Mouse (Mus musculus): ENCODE measurements around the gene Sh3bp2.

Gene Sh3bp2

GRCm38 (mm10) chr5:34526477-34526775 is 788 bp downstream of the Sh3bp2 start:
- peak; percentile 62 for DNase-seq (ENCODE audit: low read depth, low spot score)

DNA sequence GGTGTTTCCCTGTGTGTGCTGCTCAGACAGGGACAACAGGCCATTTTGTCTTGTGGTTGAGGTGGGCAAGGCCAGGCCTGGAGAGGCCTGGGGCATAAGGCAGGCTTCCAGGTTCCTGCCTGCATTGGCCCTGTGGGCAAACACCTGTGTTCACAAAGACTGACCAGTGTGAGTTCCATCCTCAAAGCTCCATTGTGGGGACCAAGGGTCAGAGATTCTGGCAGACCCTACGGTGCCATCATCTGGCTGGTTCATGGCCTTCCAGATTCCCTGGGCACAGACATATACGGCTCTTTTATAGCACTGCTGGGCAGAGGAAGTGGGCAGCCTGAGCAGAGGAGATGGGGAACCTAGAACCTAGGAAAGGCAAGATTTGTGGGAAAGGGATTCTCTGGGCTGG is 1.7 kb downstream of the Sh3bp2 start:
- DNase-seq (ENCODE audit: low read depth, low spot score) = no peak

DNA sequence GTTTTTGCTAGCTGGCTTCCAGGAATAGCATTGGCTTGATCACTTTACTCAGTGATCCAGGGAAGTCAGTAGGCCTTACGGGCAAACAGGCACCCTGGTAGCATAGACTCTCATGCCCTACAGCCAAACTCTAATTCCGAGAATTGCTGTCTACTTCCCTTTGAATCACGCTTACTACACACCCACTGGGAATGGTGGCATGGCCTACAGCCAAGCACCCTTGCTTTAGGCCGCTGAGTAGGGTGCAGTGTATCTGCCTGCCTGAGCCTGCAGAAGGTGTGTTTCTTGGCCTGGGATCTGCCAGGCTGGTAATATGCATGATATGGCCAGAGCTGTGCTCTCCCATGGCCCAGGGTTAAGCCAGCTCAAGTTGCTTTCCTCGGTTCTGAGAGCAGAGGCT is 3.1 kb downstream of the Sh3bp2 start:
- DNase-seq (ENCODE audit: low read depth, low spot score) = no peak

DNA sequence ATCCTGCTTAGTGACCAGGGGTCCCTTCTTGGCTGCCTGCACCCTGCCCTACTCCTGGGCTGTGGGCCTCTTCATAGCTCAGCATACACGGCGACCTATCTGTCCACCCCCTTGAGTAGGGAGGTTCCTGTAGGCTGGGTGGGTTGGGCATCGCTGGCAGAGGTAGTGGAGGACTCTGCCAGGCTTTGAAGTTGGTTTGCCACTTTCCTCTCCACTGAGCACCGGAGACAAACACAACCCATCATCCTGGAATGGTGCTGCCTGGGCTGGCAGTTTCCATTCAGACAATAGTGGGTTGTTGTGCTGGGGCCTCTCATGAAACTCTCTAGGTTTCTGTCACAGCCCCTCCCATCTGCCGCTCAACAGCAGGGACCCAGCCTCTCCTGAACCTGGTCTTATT is 4.5 kb downstream of the Sh3bp2 start:
- no peak for DNase-seq (ENCODE audit: low read depth, low spot score)

DNA sequence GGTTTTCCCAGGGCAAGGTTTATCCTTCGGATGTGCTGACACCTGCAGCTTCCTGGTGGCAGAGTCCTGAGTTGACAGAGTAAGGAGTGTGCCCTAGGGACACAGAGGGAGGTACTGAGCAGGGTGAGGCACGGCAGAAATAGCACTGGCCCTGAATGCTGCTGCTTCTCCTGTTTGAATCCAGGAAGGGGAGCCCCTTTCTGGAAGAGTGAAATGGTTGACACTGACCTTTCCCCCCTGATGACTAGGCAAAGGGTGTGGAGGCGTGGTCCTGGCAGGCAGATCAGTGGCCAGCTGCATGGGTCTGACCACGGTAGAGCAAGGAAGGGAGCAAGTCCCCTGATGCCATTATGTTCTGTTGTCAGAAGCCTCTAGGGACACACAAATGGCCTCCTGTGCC is 5.0 kb downstream of the Sh3bp2 start:
- no peak for DNase-seq (ENCODE audit: low read depth, low spot score)

- DNase-seq (ENCODE audit: low read depth, low spot score) = no peak
These were observed 7.4 kb downstream of the Sh3bp2 start for GRCm38 (mm10) chr5:34533066-34533465.

- DNase-seq (ENCODE audit: low read depth, low spot score) = no peak
These were observed 8.2 kb downstream of the Sh3bp2 start for GRCm38 (mm10) chr5:34533820-34534219.

DNA sequence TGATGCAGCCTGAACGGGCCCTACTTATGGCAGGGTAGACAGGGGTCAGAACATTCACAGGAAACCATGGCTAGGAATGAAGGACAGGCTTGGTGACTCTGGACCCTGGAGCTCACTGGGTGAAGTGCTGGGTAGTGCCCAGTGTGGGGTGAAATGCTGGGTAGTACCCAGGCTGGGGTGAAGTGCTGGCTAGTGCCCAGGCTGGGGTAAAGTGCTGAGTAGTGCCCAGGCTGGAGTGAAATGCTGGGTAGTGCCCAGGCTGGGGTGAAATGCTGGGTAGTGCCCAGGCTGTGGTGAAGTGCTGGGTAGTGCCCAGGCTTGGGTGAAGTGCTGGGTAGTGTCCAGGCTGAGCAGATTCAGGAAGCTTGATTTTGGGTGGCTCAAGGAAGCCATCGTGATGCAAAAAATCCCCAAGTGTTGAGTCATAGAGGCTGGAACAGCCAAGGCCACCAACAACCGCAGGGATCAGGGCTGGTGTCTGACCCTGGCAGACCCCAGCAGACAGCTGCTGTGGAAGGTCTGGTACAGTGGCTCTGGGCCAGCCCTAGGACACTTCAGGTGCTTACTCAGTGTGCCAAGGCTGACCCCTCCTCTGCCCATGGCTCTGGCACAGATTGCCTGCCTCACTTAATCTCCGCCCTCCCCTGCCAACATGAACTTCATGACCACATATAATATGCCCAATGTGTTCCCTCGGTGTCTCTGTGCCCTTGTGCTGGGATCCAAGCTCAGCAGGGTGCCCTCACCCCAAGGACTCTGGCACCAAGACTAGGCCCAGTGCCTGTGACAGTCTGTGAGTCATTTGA is 9.3 kb downstream of the Sh3bp2 start:
- no peak for DNase-seq (ENCODE audit: low read depth, low spot score)

DNA sequence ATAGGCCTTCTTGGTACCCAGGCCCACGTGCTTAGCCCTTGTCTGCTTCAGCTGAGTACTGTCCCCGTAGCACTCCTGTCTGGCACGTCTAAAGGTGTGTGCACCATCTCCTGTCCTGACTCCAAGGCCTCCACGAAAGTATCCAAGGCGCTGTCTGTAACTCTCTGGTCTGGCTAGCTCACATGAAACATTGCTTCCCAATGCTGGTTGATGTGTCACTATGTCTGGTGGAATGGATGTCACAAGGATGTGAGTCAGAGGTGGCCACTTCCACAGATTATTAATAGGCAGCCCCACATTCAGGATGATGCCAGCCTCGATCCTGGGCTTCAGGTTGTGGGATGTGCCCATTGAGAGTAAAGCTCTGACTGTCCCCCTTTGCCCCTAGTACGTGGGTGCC is 10.2 kb downstream of the Sh3bp2 start:
- DNase-seq (ENCODE audit: low read depth, low spot score) = no peak

- no peak for DNase-seq (ENCODE audit: low read depth, low spot score)
These were observed 12.4 kb downstream of the Sh3bp2 start for GRCm38 (mm10) chr5:34538079-34538478.

DNA sequence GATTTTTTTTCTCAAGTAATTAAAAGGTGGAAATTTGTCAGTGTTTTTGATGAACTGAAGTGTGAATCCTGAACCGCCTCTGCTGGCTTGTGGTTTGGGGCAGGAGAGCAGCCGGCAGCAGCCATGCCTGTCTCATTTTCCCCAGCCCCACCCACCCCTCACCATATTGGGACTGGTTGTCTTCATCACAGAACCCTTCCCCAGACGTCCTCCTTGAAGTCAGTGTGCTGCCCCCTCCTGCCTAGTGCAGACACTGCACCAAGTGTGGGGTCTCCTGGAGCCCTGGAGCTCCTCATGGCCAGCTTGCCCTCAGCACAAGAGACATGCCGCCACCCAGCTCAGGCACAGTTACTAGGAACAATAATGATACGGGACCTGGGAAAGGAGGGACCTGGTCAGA is 12.9 kb downstream of the Sh3bp2 start:
- peak; percentile 78 for DNase-seq (ENCODE audit: low read depth, low spot score)

DNA sequence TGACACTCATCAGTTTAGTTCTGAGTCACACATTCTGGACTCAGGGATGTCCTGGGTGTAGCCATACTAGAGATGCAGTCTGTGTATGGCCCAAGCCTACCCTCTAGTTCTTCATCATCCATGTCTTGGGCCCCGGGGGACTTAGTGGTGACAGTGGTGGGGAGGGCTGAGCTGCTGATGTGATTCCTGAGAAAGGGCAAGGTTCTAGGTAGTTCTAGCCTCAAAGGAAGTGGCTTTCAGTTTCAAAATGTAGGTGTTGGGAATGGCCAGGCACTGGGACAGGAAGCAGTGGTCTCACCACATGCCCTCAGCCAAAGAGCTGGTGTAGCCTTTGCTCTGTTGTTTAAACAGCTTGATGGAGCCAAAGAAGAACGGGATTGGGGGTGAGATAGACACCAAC is 13.5 kb downstream of the Sh3bp2 start:
- no peak for DNase-seq (ENCODE audit: low read depth, low spot score)

DNA sequence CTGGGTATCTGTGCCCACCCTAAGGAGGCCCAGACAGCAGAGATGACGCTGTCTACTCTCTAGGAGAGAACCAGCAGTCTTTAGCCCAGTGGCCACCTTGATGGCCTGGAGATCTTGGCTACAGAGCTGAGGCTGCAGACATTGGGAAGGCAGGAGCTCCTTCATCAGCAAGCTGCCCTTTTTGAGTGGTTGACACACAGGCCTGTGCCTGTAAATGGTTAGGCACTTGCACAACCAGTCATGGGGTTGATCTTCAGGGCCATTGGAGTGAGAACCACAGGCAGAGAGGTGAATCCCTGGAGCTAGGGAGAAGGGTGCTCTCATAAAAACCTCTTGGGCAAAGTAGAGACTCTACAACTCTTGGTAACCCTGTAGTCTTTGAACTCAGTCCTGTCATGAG is 16.5 kb downstream of the Sh3bp2 start:
- no peak for DNase-seq (ENCODE audit: low read depth, low spot score)

- DNase-seq (ENCODE audit: low read depth, low spot score) = no peak
These were observed 17.5 kb downstream of the Sh3bp2 start for GRCm38 (mm10) chr5:34543114-34543513.

DNA sequence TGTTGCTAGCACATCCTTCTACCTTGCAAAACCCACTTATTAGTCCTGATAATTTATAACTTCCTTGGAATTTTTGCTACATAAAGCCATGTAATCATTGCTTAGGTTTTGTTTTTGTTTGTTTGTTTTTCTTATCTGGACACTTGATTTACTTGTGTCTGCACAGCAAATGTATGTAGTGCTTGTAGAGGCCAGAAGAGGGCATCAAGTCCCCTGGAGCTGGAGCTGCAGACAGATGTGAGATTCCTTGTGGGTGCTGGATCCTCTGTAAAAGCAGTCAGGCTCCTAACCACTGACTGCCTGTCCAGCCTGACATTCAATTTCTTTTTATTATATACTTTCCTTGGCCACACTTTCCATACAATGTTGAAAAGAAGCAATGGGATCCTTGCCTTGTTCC is 21.8 kb downstream of the Sh3bp2 start:
- DNase-seq (ENCODE audit: low read depth, low spot score) = peak; percentile 72

DNA sequence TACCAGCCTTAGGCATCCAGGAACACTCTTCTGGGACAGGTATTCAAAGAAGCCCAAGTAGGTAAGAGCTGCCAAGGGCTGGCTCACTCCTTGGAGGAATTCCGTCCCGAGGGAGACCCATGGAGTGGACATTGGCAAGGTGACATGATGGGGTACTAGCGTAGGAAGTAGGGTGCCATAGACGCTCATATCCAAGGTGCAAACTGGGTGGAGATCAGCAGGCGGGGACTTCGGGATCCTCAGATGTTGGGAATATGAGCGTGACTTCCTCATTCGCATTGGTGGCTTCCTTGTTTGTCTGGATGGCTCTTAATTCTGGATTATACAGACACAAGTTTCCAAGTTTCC is 23.5 kb downstream of the Sh3bp2 start:
- DNase-seq (ENCODE audit: low read depth, low spot score) = no peak

DNA sequence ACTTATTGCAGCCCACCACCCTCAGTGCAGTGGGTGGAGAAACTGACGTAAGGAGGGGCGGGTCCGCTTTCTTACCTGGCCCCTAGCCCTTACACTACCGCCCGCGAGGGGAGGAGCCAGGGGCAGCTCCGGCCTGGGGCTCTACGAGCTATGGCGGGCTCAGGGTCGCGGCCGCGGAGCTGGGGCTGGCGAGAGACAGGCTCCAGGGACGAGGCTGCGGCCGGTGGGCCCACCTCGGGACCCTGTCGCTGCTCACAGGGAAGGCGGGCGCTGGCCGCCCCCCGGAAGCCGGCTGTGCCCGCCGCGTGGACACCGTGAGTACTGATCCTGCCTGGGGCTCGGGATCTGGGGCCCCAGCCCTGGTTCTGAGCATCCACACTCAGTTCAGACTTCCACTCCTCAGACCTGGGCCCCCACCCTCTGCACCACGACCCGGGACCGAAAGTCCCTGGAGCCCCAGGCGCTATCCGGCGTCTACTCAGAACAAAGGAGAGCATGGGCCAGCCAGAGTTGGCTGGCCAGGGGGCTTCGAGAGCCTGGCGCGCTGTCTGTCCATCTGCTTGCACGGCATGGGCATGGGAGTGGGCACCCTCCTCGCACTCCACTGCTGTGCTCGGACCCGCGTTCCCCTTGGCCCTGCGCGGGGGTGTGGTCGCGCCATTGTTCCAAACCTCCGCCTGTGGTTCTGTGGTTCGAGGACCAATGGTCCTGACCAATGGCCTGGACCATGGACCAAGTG is 24.0 kb downstream of the Sh3bp2 start:
- peak; percentile 54 for DNase-seq (ENCODE audit: low read depth, low spot score)

DNA sequence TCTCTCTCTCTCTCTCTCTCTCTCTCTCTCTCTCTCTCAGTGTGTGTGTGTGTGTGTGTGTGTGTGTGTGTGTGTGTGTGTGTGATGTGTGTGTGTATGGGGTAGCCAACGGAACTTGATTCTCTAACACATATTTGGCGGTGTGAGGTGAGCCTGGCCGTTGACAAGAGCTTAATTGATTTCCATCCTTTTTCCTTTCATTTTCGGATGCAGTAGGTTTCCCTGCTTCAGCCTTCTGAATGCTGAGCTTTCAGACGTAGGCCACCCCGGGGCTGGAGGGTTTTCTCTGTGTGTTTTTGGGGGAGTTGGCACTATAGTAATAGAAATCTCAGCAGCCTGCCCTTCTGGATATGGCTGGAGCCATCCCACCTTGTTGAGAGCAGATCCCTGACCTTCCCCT is 24.6 kb downstream of the Sh3bp2 start:
- DNase-seq (ENCODE audit: low read depth, low spot score) = no peak

DNA sequence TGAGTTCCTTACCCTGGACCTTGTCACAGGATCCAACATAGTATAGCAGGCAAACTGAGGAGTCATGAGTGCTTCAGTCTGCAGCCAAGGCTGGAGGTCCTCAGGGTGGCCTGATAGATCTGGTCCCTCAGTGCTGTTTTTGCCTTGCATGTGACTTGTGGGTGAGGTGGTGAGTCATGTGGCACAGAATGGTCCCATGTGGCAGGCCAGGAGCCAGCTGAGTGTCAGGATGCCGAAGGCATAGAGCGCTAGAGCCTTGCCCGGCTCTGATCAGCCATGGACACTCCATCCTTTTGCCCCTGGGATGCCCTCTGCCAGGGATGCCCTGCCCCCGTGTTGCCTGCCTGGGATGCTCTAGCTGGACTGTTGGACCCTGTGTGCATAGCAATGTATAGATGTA is 26.2 kb downstream of the Sh3bp2 start:
- DNase-seq (ENCODE audit: low read depth, low spot score) = no peak

DNA sequence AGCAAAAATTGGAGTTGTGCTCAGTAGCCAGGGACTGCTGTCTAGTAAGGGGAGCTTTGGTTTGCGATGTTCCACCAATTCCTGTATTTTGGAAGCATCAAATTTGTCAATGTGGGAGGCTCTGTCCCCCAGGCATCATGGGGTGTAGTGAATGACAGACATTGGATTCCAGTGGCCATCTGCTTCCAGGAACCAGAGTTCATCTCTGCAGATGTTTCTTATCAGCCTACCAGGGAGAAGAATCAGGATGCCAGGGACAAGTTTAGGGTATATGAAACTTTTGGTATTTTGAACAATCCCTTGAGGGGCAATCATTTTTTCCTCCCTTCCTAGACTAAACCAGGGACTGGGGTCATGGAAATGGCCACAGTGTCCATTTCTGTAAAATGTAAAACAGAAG is 38.2 kb downstream of the Sh3bp2 start:
- no peak for DNase-seq (ENCODE audit: low read depth, low spot score)

DNA sequence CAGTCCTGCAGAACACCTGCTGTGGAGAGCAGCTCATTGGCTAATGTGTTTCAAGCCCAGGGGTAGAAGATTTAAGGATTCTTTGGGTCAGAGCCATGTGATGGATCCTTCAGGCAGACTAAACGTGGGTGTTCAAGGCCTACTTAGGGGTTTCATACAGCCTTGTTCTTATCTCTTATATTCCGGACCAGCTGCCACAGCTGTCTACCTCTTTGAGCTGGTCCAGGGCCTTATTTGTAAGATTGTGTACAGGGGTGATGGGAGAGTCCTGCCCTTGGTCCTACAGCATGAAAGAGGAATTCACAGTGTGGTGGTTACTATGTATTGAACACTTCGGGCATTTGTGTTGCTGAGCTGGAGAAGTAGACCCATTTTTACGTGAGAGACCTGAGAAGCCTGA is 38.7 kb downstream of the Sh3bp2 start:
- DNase-seq (ENCODE audit: low read depth, low spot score) = no peak

GRCm38 (mm10) chr5:34565545-34566283 is 40.1 kb downstream of the Sh3bp2 start:
- no peak for DNase-seq (ENCODE audit: low read depth, low spot score)

GRCm38 (mm10) chr5:34571551-34571950 is 45.9 kb downstream of the Sh3bp2 start:
- no peak for DNase-seq (ENCODE audit: low read depth, low spot score)
